Mouse (Mus musculus): ENCODE data around the gene Desi1.

GRCm38 (mm10) chr15:82022535-82023088 is 11.1 kb downstream of the Desi1 start:
- TF ChIP-seq POLR2A (IDR thresholded peaks at IDR 0.05; ENCODE audit: insufficient read depth, low read depth, low read length) (no peak), CTCF (IDR thresholded peaks at IDR 0.05) (no peak), EP300 (IDR thresholded peaks at IDR 0.05; ENCODE audit: insufficient read depth, low read depth, low read length) (no peak)
